Mouse (Mus musculus): ENCODE measurements around the gene 0610010F05Rik. TPM values are rescaled to one million over a fixed set of nuclear protein-coding genes. Genes with fewer than 3 reads are reported as not detected.
A peak's percentile ranks its signal among the peaks of the same experiment; 100 is the strongest.

0610010F05Rik gene
- total and polyA plus RNA-seq, 2 experiments from 2014 or later: 71.8 to 130 TPM

GRCm38 (mm10) chr11:23657791-23658190 lies 24.4 kb upstream of the 0610010F05Rik start:
- no peak overlapping the region for H3K4me2 ChIP-seq (ENCODE audit: low read depth, low read length, poor library complexity, severe bottlenecking)
- H3K27ac ChIP-seq (ENCODE audit: low read depth, low read length): no peak overlapping the region
- H3K4me1 ChIP-seq (ENCODE audit: insufficient read depth, low read length): no peaks in the 10 kb centered on the region
- WGBS: 80% methylated on average over 2 of the region's 2 CpGs
- no peaks in the 10 kb centered on the region for H3K27me3 ChIP-seq (ENCODE audit: insufficient read depth, low read length)
- H3K4me3 ChIP-seq (ENCODE audit: low read depth, low read length): no peak overlapping the region
- no peak for ATAC-seq (ENCODE audit: low FRiP score)
- TF ChIP-seq CTCF (IDR thresholded peaks at IDR 0.05): no peak
- H3K9me3 ChIP-seq (ENCODE audit: low read length): no peaks in the 10 kb centered on the region
- no peaks in the 10 kb centered on the region for H3K36me3 ChIP-seq (ENCODE audit: insufficient read depth, low read length)
- DNase-seq (ENCODE audit: low spot score): no peak
- H3K9ac ChIP-seq (replicated peaks; ENCODE audit: low read length, poor library complexity, severe bottlenecking): no peak overlapping the region

- DNase-seq (ENCODE audit: low spot score) (no peak), ATAC-seq (ENCODE audit: low FRiP score) (no peak)
- H3K36me3 ChIP-seq (ENCODE audit: insufficient read depth, low read length): peaks cover 4% of the 10 kb centered on the region; the same call in 1 of the 2 replicates
- no peak overlapping the region for H3K9ac ChIP-seq (replicated peaks; ENCODE audit: low read length, poor library complexity, severe bottlenecking)
- no peak overlapping the region for H3K27ac ChIP-seq (ENCODE audit: low read depth, low read length)
- TF ChIP-seq CTCF (IDR thresholded peaks at IDR 0.05): no peak
- H3K4me2 ChIP-seq (ENCODE audit: low read depth, low read length, poor library complexity, severe bottlenecking): no peak overlapping the region
- 73% methylated on average over 3 of the region's 3 CpGs for WGBS
- H3K9me3 ChIP-seq (ENCODE audit: low read length): no peaks in the 10 kb centered on the region
- no peaks in the 10 kb centered on the region for H3K4me1 ChIP-seq (ENCODE audit: insufficient read depth, low read length)
- H3K27me3 ChIP-seq (ENCODE audit: insufficient read depth, low read length): no peaks in the 10 kb centered on the region
- no peak overlapping the region for H3K4me3 ChIP-seq (ENCODE audit: low read depth, low read length)
These were observed 20.2 kb upstream of the 0610010F05Rik start for GRCm38 (mm10) chr11:23653666-23654065.

GRCm38 (mm10) chr11:23647835-23648234 lies 14.4 kb upstream of the 0610010F05Rik start:
- no peaks in the 10 kb centered on the region for H3K27me3 ChIP-seq (ENCODE audit: insufficient read depth, low read length)
- no peak for ATAC-seq (ENCODE audit: low FRiP score)
- H3K9me3 ChIP-seq (ENCODE audit: low read length): no peaks in the 10 kb centered on the region
- H3K4me2 ChIP-seq (ENCODE audit: low read depth, low read length, poor library complexity, severe bottlenecking): no peak overlapping the region
- DNase-seq (ENCODE audit: low spot score): no peak
- no peak overlapping the region for H3K9ac ChIP-seq (replicated peaks; ENCODE audit: low read length, poor library complexity, severe bottlenecking)
- no peak overlapping the region for H3K27ac ChIP-seq (ENCODE audit: low read depth, low read length)
- TF ChIP-seq CTCF (IDR thresholded peaks at IDR 0.05): no peak
- H3K4me3 ChIP-seq (ENCODE audit: low read depth, low read length): no peak overlapping the region
- no peaks in the 10 kb centered on the region for H3K4me1 ChIP-seq (ENCODE audit: insufficient read depth, low read length)
- H3K36me3 ChIP-seq (ENCODE audit: insufficient read depth, low read length): peaks cover 4% of the 10 kb centered on the region; the same call in 1 of the 2 replicates
- 97% methylated on average over 3 of the region's 3 CpGs for WGBS

GRCm38 (mm10) chr11:23647431-23647830 lies 14.0 kb upstream of the 0610010F05Rik start:
- no peak overlapping the region for H3K4me2 ChIP-seq (ENCODE audit: low read depth, low read length, poor library complexity, severe bottlenecking)
- TF ChIP-seq CTCF (IDR thresholded peaks at IDR 0.05): no peak
- no peak overlapping the region for H3K27ac ChIP-seq (ENCODE audit: low read depth, low read length)
- H3K4me1 ChIP-seq (ENCODE audit: insufficient read depth, low read length): no peaks in the 10 kb centered on the region
- no peaks in the 10 kb centered on the region for H3K27me3 ChIP-seq (ENCODE audit: insufficient read depth, low read length)
- H3K4me3 ChIP-seq (ENCODE audit: low read depth, low read length): no peak overlapping the region
- H3K36me3 ChIP-seq (ENCODE audit: insufficient read depth, low read length): peaks cover 4% of the 10 kb centered on the region; the same call in 1 of the 2 replicates
- no peaks in the 10 kb centered on the region for H3K9me3 ChIP-seq (ENCODE audit: low read length)
- no peak overlapping the region for H3K9ac ChIP-seq (replicated peaks; ENCODE audit: low read length, poor library complexity, severe bottlenecking)
- no peak for DNase-seq (ENCODE audit: low spot score)
- ATAC-seq (ENCODE audit: low FRiP score): no peak

DNA sequence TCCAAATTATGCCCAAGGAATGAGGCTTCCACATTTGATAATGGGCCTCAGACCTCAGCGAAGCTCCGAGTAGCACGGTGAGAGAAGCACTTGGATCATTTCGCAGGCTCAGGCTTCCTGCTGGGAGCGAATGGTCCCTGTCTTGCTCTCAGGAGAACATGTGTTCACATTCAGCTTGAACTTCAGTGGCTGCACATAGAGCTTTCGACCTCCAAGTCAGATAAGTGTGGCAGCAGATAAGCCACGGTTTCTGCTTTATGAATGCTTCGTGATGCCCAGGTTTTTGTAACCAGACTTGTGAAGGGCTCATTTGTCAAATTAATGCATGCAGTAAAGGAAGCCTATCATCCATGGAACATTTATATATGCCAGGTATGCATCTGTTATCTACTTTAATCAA lies 1.1 kb upstream of the 0610010F05Rik start:
- Histone ChIP-seq H3K9ac (replicated peaks; ENCODE audit: low read length, poor library complexity, severe bottlenecking) (no peak overlapping the region), H3K9me3 (ENCODE audit: low read length) (no peaks in the 10 kb centered on the region), H3K36me3 (ENCODE audit: insufficient read depth, low read length) (no peaks in the 10 kb centered on the region), H3K4me1 (ENCODE audit: insufficient read depth, low read length) (no peaks in the 10 kb centered on the region), H3K27me3 (ENCODE audit: insufficient read depth, low read length) (no peaks in the 10 kb centered on the region), H3K4me2 (ENCODE audit: low read depth, low read length, poor library complexity, severe bottlenecking) (no peak overlapping the region), H3K27ac (ENCODE audit: low read depth, low read length) (no peak overlapping the region), H3K4me3 (ENCODE audit: low read depth, low read length) (no peak overlapping the region)
- no peak for TF ChIP-seq CTCF (IDR thresholded peaks at IDR 0.05)
- WGBS: 69% methylated on average over 8 of the region's 8 CpGs
- no peak for ATAC-seq (ENCODE audit: low FRiP score)
- peak; percentile 5 for DNase-seq (ENCODE audit: low spot score)

- DNase-seq (ENCODE audit: low spot score) (no peak), ATAC-seq (ENCODE audit: low FRiP score) (no peak; the same call in 1 of the 2 replicates)
- Histone ChIP-seq H3K27me3 (ENCODE audit: insufficient read depth, low read length) (no peaks in the 10 kb centered on the region), H3K9me3 (ENCODE audit: low read length) (no peaks in the 10 kb centered on the region), H3K9ac (replicated peaks; ENCODE audit: low read length, poor library complexity, severe bottlenecking) (peak overlapping the region; percentile 84; the same call in 1 of the 2 replicates), H3K4me1 (ENCODE audit: insufficient read depth, low read length) (no peaks in the 10 kb centered on the region), H3K4me2 (ENCODE audit: low read depth, low read length, poor library complexity, severe bottlenecking) (peak overlapping the region; percentile 66), H3K27ac (ENCODE audit: low read depth, low read length) (peak overlapping the region; percentile 69), H3K36me3 (ENCODE audit: insufficient read depth, low read length) (no peaks in the 10 kb centered on the region), H3K4me3 (ENCODE audit: low read depth, low read length) (peak overlapping the region; percentile 92)
- no peak for TF ChIP-seq CTCF (IDR thresholded peaks at IDR 0.05)
- 5% methylated on average over 7 of the region's 7 CpGs for WGBS
These were observed 408 bp upstream of the 0610010F05Rik start for GRCm38 (mm10) chr11:23633879-23634215.
